Mouse (Mus musculus): Measurements from ENCODE around the gene 4930404H24Rik. TPM values are rescaled to one million over a fixed set of nuclear protein-coding genes. Genes with fewer than 3 reads are reported as not detected.
"Not testable (repeated sequence)": the region's sequence is repeated elsewhere in the genome, so short reads cannot be mapped to it uniquely, and the experiment has no call there.

Gene 4930404H24Rik
- polyA plus RNA-seq, 1 experiment from 2014 or later: not detected

- not testable (repeated sequence) for H3K36me3 ChIP-seq; ATAC-seq (ENCODE audit: insufficient number of reproducible peaks, insufficient read depth, low FRiP score, low TSS enrichment); H3K9ac ChIP-seq; H3K4me3 ChIP-seq; H3K9me3 ChIP-seq; H3K4me2 ChIP-seq (replicated peaks); H3K27ac ChIP-seq
- peaks cover 21% of the 10 kb centered on the region for H3K27me3 ChIP-seq
- H3K4me1 ChIP-seq: peaks cover 55% of the 10 kb centered on the region
- 85% methylated on average over 4 of the region's 4 CpGs for WGBS
Observed at GRCm38 (mm10) chr2:153495391-153495790, 2.8 kb downstream of the 4930404H24Rik start.

- Histone ChIP-seq H3K36me3 (no peaks in the 10 kb centered on the region), H3K9me3 (no peaks in the 10 kb centered on the region), H3K4me3 (no peak overlapping the region), H3K27ac (no peak overlapping the region), H3K4me1 (peaks cover 55% of the 10 kb centered on the region), H3K9ac (no peak overlapping the region), H3K4me2 (replicated peaks) (no peak overlapping the region), H3K27me3 (peaks cover 21% of the 10 kb centered on the region)
- ATAC-seq (ENCODE audit: insufficient number of reproducible peaks, insufficient read depth, low FRiP score, low TSS enrichment): no peak
- WGBS: 72% methylated on average over 4 of the region's 4 CpGs
Observed at GRCm38 (mm10) chr2:153495818-153496217, 3.2 kb downstream of the 4930404H24Rik start.

GRCm38 (mm10) chr2:153496301-153496700 lies 3.7 kb downstream of the 4930404H24Rik start:
- Histone ChIP-seq H3K9ac (no peak overlapping the region), H3K36me3 (no peaks in the 10 kb centered on the region), H3K27ac (0 out of 2 replicates have a peak overlapping the region, but pooled peaks have one; percentile 4), H3K4me1 (peaks cover 52% of the 10 kb centered on the region), H3K4me2 (replicated peaks) (no peak overlapping the region), H3K27me3 (peaks cover 17% of the 10 kb centered on the region), H3K9me3 (no peaks in the 10 kb centered on the region), H3K4me3 (no peak overlapping the region)
- no peak for ATAC-seq (ENCODE audit: insufficient number of reproducible peaks, insufficient read depth, low FRiP score, low TSS enrichment)
- WGBS: 77% methylated on average over 6 of the region's 6 CpGs

GRCm38 (mm10) chr2:153496898-153497297 lies 4.3 kb downstream of the 4930404H24Rik start:
- no peak for ATAC-seq (ENCODE audit: insufficient number of reproducible peaks, insufficient read depth, low FRiP score, low TSS enrichment)
- H3K4me3 ChIP-seq: no peak overlapping the region
- no peaks in the 10 kb centered on the region for H3K36me3 ChIP-seq
- H3K27ac ChIP-seq: peak overlapping the region; percentile 58
- peaks cover 46% of the 10 kb centered on the region for H3K4me1 ChIP-seq
- H3K9me3 ChIP-seq: no peaks in the 10 kb centered on the region
- WGBS: 18% methylated on average over 13 of the region's 13 CpGs
- peaks cover 11% of the 10 kb centered on the region; the same call in 1 of the 2 replicates for H3K27me3 ChIP-seq
- H3K4me2 ChIP-seq (replicated peaks): no peak overlapping the region
- H3K9ac ChIP-seq: no peak overlapping the region; the same call in 1 of the 2 replicates

GRCm38 (mm10) chr2:153499154-153499553 lies 6.6 kb downstream of the 4930404H24Rik start:
- no peaks in the 10 kb centered on the region for H3K9me3 ChIP-seq
- H3K27ac ChIP-seq: no peak overlapping the region
- H3K4me3 ChIP-seq: no peak overlapping the region
- 58% methylated on average over 4 of the region's 4 CpGs for WGBS
- H3K9ac ChIP-seq: no peak overlapping the region
- ATAC-seq (ENCODE audit: insufficient number of reproducible peaks, insufficient read depth, low FRiP score, low TSS enrichment): no peak
- H3K4me1 ChIP-seq: peaks cover 27% of the 10 kb centered on the region
- H3K36me3 ChIP-seq: no peaks in the 10 kb centered on the region
- no peak overlapping the region for H3K4me2 ChIP-seq (replicated peaks)
- H3K27me3 ChIP-seq: no peaks in the 10 kb centered on the region

GRCm38 (mm10) chr2:153506385-153506784 lies 13.8 kb downstream of the 4930404H24Rik start:
- H3K36me3 ChIP-seq: no peaks in the 10 kb centered on the region
- 87% methylated on average over 5 of the region's 5 CpGs for WGBS
- H3K4me3 ChIP-seq: no peak overlapping the region
- H3K27me3 ChIP-seq: no peaks in the 10 kb centered on the region; the same call in 1 of the 2 replicates
- no peak overlapping the region for H3K4me2 ChIP-seq (replicated peaks)
- H3K9me3 ChIP-seq: no peaks in the 10 kb centered on the region
- peaks cover 10% of the 10 kb centered on the region; the same call in 1 of the 2 replicates for H3K4me1 ChIP-seq
- no peak overlapping the region for H3K27ac ChIP-seq
- no peak overlapping the region for H3K9ac ChIP-seq
- no peak for ATAC-seq (ENCODE audit: insufficient number of reproducible peaks, insufficient read depth, low FRiP score, low TSS enrichment)

GRCm38 (mm10) chr2:153507969-153508368 lies 15.4 kb downstream of the 4930404H24Rik start:
- H3K4me3 ChIP-seq: no peak overlapping the region
- H3K36me3 ChIP-seq: no peaks in the 10 kb centered on the region
- no peak for ATAC-seq (ENCODE audit: insufficient number of reproducible peaks, insufficient read depth, low FRiP score, low TSS enrichment)
- 95% methylated on average over 2 of the region's 2 CpGs for WGBS
- H3K27ac ChIP-seq: no peak overlapping the region
- peaks cover 10% of the 10 kb centered on the region; the same call in 1 of the 2 replicates for H3K4me1 ChIP-seq
- H3K27me3 ChIP-seq: no peaks in the 10 kb centered on the region; the same call in 1 of the 2 replicates
- no peak overlapping the region for H3K4me2 ChIP-seq (replicated peaks)
- peak overlapping the region; percentile 12; the same call in 1 of the 2 replicates for H3K9ac ChIP-seq
- no peaks in the 10 kb centered on the region for H3K9me3 ChIP-seq

- Histone ChIP-seq H3K4me3 (no peak overlapping the region), H3K27me3 (no peaks in the 10 kb centered on the region; the same call in 1 of the 2 replicates), H3K9me3 (no peaks in the 10 kb centered on the region), H3K4me1 (peaks cover 10% of the 10 kb centered on the region; the same call in 1 of the 2 replicates), H3K36me3 (no peaks in the 10 kb centered on the region), H3K9ac (peak overlapping the region; percentile 12; the same call in 1 of the 2 replicates), H3K27ac (no peak overlapping the region), H3K4me2 (replicated peaks) (no peak overlapping the region)
- no peak for ATAC-seq (ENCODE audit: insufficient number of reproducible peaks, insufficient read depth, low FRiP score, low TSS enrichment)
- 56% methylated on average over 3 of the region's 3 CpGs for WGBS
Observed at GRCm38 (mm10) chr2:153508405-153508804, 15.8 kb downstream of the 4930404H24Rik start.

GRCm38 (mm10) chr2:153509211-153510029 lies 16.8 kb downstream of the 4930404H24Rik start:
- peak overlapping the region; percentile 47; the same call in 1 of the 2 replicates for H3K27ac ChIP-seq
- H3K4me1 ChIP-seq: peaks cover 10% of the 10 kb centered on the region; the same call in 1 of the 2 replicates
- H3K9me3 ChIP-seq: no peaks in the 10 kb centered on the region
- no peaks in the 10 kb centered on the region; the same call in 1 of the 2 replicates for H3K27me3 ChIP-seq
- H3K4me3 ChIP-seq: no peak overlapping the region
- no peaks in the 10 kb centered on the region for H3K36me3 ChIP-seq
- 18% methylated on average over 18 of the region's 18 CpGs for WGBS
- H3K4me2 ChIP-seq (replicated peaks): no peak overlapping the region
- no peak overlapping the region for H3K9ac ChIP-seq
- ATAC-seq (ENCODE audit: insufficient number of reproducible peaks, insufficient read depth, low FRiP score, low TSS enrichment): 0 out of 2 replicates have a peak, but pooled peaks have one; percentile 49

GRCm38 (mm10) chr2:153510136-153510535 lies 17.5 kb downstream of the 4930404H24Rik start:
- Histone ChIP-seq H3K27me3 (no peaks in the 10 kb centered on the region; the same call in 1 of the 2 replicates), H3K9me3 (no peaks in the 10 kb centered on the region), H3K36me3 (no peaks in the 10 kb centered on the region), H3K4me1 (peaks cover 14% of the 10 kb centered on the region; the same call in 1 of the 2 replicates), H3K9ac (no peak overlapping the region), H3K4me2 (replicated peaks) (no peak overlapping the region), H3K27ac (no peak overlapping the region), H3K4me3 (no peak overlapping the region)
- WGBS: 77% methylated on average over 8 of the region's 8 CpGs
- no peak for ATAC-seq (ENCODE audit: insufficient number of reproducible peaks, insufficient read depth, low FRiP score, low TSS enrichment)

GRCm38 (mm10) chr2:153511562-153511961 lies 19.0 kb downstream of the 4930404H24Rik start:
- no peaks in the 10 kb centered on the region for H3K36me3 ChIP-seq
- H3K9ac ChIP-seq: no peak overlapping the region
- H3K27me3 ChIP-seq: no peaks in the 10 kb centered on the region; the same call in 1 of the 2 replicates
- H3K27ac ChIP-seq: no peak overlapping the region
- peaks cover 17% of the 10 kb centered on the region; the same call in 1 of the 2 replicates for H3K4me1 ChIP-seq
- H3K4me3 ChIP-seq: no peak overlapping the region
- WGBS: 50% methylated on average over 6 of the region's 6 CpGs
- H3K9me3 ChIP-seq: no peaks in the 10 kb centered on the region
- H3K4me2 ChIP-seq (replicated peaks): no peak overlapping the region
- no peak for ATAC-seq (ENCODE audit: insufficient number of reproducible peaks, insufficient read depth, low FRiP score, low TSS enrichment)

Measured in embryonic facial prominence, embryonic 12.5 days (tissue).